Mouse (Mus musculus): ENCODE measurements around the gene Bmp4. TPM values are rescaled to one million over a fixed set of nuclear protein-coding genes. Genes with fewer than 3 reads are reported as not detected.
A peak's percentile ranks its signal among the peaks of the same experiment; 100 is the strongest.

Bmp4 gene
- polyA plus RNA-seq, 1 experiment from 2014 or later = 15.1 TPM

DNA sequence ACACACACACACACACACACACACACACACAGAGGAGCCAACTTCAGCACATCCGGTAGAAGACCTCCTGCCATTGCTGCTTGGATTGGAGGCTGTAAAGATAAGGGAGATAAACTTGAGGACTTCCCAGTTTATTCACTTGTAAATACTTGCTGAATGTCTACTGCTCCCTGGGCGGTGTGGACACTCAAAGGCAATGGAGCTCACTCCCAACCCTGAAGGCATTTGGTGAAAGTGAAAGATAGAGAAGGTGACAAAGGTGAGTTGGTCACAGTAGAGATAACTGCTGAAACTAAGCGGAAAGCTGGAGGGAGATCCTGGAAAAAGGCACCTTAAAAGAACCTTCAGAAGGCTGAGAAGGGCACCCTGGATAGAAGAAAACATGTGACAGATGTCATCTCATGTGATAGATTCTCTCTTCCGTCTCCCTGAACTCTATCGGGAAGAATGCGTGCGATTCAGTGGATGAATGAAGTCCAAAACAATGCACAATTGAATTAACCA is 22.1 kb upstream of the Bmp4 start:
- no peak overlapping the region for H3K4me3 ChIP-seq (ENCODE audit: low read depth, low read length)
- no peaks in the 10 kb centered on the region for H3K4me1 ChIP-seq (replicated peaks; ENCODE audit: control insufficient read depth, insufficient read depth, low read length)
- H3K9me3 ChIP-seq (ENCODE audit: control insufficient read depth, low read length) = no peaks in the 10 kb centered on the region
- no peak for DNase-seq (ENCODE audit: low spot score)
- H3K36me3 ChIP-seq (ENCODE audit: control insufficient read depth, insufficient read depth, low read length) = no peaks in the 10 kb centered on the region
- no peak overlapping the region for H3K4me2 ChIP-seq (ENCODE audit: low read depth, low read length, severe bottlenecking)
- no peaks in the 10 kb centered on the region for H3K27me3 ChIP-seq (ENCODE audit: control insufficient read depth, insufficient read depth, low read length)
- ATAC-seq (replicated peaks; ENCODE audit: low FRiP score) = no peak
- H3K9ac ChIP-seq (ENCODE audit: low read length) = no peak overlapping the region
- no peak overlapping the region for H3K27ac ChIP-seq (ENCODE audit: low read depth, low read length)
- 79% methylated on average over 7 of the region's 7 CpGs for WGBS

DNA sequence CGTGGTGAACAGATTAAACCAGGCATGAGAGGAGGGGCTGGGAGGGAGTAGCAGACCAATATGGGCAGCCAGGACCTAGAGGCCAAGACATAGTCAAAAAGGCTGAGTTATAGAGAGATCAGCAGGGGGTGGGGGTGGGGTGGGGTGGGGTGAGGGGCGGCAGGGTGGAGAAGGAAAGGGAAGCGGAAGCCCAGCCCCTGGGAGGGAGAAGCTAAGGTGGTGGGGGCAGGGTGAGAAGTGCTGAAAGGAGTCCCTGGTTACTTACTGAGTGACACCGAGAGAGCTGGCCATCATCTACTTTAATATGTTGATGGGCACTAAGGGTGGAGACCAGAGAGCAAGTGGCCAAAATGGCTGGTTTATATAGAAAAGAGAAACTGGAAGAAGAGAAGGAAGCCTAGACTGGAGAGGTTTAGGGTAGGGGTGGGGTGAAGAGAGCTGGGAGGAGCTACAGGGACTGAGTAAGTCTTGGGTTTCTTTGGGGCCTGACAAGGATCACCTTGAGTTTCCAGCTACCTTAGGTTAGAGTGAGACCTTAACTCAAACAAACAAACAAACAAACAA is 20.2 kb upstream of the Bmp4 start:
- no peak overlapping the region for H3K4me3 ChIP-seq (ENCODE audit: low read depth, low read length)
- no peak overlapping the region for H3K9ac ChIP-seq (ENCODE audit: low read length)
- 60% methylated on average over 4 of the region's 4 CpGs for WGBS
- H3K27me3 ChIP-seq (ENCODE audit: control insufficient read depth, insufficient read depth, low read length) = no peaks in the 10 kb centered on the region
- ATAC-seq (replicated peaks; ENCODE audit: low FRiP score) (no peak), DNase-seq (ENCODE audit: low spot score) (no peak)
- no peak overlapping the region for H3K4me2 ChIP-seq (ENCODE audit: low read depth, low read length, severe bottlenecking)
- no peak overlapping the region for H3K27ac ChIP-seq (ENCODE audit: low read depth, low read length)
- no peaks in the 10 kb centered on the region for H3K36me3 ChIP-seq (ENCODE audit: control insufficient read depth, insufficient read depth, low read length)
- H3K9me3 ChIP-seq (ENCODE audit: control insufficient read depth, low read length) = no peaks in the 10 kb centered on the region
- H3K4me1 ChIP-seq (replicated peaks; ENCODE audit: control insufficient read depth, insufficient read depth, low read length) = no peaks in the 10 kb centered on the region

DNA sequence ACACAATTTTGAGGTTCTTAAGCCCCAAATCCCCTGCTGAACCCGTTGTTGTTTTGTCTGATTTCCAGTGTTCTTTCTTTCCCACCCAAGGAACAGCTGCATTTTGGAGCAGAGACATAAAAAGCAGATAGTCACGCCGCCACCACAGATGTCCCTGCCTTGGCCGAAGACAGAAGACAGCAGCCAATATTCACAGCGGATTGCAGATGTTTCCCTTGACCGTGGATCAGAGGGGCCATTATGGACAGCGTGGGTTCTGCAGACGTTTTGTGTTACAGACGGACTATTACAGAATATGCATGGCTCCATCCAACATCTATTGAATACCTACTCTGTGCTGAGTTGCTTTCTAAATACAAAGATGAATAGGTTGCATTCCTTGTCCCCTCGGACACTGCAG is 18.5 kb upstream of the Bmp4 start:
- ATAC-seq (replicated peaks; ENCODE audit: low FRiP score) (no peak), DNase-seq (ENCODE audit: low spot score) (no peak)
- no peak overlapping the region for H3K9ac ChIP-seq (ENCODE audit: low read length)
- no peaks in the 10 kb centered on the region for H3K4me1 ChIP-seq (replicated peaks; ENCODE audit: control insufficient read depth, insufficient read depth, low read length)
- no peaks in the 10 kb centered on the region for H3K9me3 ChIP-seq (ENCODE audit: control insufficient read depth, low read length)
- H3K27ac ChIP-seq (ENCODE audit: low read depth, low read length) = no peak overlapping the region
- H3K4me3 ChIP-seq (ENCODE audit: low read depth, low read length) = no peak overlapping the region
- no peaks in the 10 kb centered on the region for H3K36me3 ChIP-seq (ENCODE audit: control insufficient read depth, insufficient read depth, low read length)
- no peak overlapping the region for H3K4me2 ChIP-seq (ENCODE audit: low read depth, low read length, severe bottlenecking)
- no peaks in the 10 kb centered on the region for H3K27me3 ChIP-seq (ENCODE audit: control insufficient read depth, insufficient read depth, low read length)
- WGBS = 83% methylated on average over 10 of the region's 10 CpGs

DNA sequence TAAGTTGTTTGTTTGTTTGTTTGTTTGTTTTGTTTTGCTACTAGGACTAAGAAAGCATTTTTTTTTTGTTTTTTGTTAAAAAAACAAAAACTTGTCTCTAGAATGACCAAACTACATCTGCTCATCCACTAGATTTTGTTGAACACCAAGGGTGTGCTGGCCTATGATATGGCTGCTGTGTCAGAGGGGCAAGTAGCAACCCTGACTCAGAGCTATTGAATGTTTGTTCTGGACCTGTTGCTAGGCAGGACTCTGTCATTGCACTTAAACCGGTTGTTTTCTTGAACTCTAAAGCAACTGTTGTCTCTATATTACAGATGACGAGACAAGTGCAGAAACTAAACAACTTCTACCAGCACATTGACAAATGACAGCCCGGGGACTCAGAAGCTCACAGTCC is 17.9 kb upstream of the Bmp4 start:
- Histone ChIP-seq H3K4me2 (ENCODE audit: low read depth, low read length, severe bottlenecking) (no peak overlapping the region), H3K4me3 (ENCODE audit: low read depth, low read length) (no peak overlapping the region), H3K9ac (ENCODE audit: low read length) (no peak overlapping the region), H3K9me3 (ENCODE audit: control insufficient read depth, low read length) (no peaks in the 10 kb centered on the region), H3K27me3 (ENCODE audit: control insufficient read depth, insufficient read depth, low read length) (no peaks in the 10 kb centered on the region), H3K36me3 (ENCODE audit: control insufficient read depth, insufficient read depth, low read length) (no peaks in the 10 kb centered on the region), H3K4me1 (replicated peaks; ENCODE audit: control insufficient read depth, insufficient read depth, low read length) (no peaks in the 10 kb centered on the region), H3K27ac (ENCODE audit: low read depth, low read length) (no peak overlapping the region)
- 97% methylated on average over 3 of the region's 3 CpGs for WGBS
- DNase-seq (ENCODE audit: low spot score) (no peak), ATAC-seq (replicated peaks; ENCODE audit: low FRiP score) (no peak)

DNA sequence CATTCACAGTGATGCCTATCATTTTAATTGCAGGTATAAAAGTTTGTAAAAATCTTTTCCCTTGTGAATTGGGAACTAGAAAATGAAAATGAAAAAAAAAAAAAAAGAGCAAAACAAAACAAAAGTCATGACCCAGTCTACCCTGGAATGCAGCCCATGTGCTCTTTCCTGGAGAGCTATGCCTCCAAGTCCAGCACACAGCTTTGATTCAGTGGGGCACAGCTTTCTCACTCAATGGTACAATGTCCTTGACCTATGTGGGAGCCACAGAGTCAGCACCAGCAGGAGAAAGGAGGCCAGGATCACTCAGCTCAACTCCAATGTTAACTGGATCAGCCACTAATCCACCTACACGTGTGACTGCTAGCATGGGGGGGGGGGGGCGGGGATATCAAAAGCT is 9.5 kb upstream of the Bmp4 start:
- no peak for ATAC-seq (replicated peaks; ENCODE audit: low FRiP score)

DNA sequence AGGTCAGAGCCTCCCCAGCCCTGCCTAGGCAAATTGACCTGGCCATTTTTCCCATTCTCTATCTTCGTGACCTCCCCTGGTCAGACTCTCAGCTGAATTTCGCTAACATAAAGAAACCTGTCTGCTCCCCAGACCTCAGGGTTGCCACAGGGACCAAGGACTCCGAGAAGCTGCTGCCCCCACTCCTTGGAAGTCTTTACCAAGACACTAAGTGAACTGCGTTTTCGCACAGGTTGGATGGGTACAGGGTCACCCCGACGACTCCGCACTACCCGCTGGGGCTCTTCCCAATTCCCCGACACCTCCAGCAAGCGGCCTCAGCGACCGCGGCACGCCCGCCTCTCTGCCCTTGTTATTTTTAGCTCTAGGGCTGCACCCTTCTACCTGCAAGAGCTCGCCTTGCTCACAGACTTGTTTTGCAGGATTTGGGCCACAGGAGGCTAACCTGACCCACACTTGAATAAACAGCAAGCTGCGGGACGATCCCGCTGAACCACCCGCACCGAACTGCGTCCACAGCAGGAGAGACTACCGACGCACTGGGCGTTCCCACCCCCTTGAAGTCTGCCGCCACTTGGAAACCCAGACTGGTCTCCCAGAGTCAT is 7.7 kb upstream of the Bmp4 start:
- H3K9me3 ChIP-seq (ENCODE audit: control insufficient read depth, low read length) = no peaks in the 10 kb centered on the region
- WGBS = 1% methylated on average over 27 of the region's 27 CpGs
- peak overlapping the region; percentile 15 for H3K4me3 ChIP-seq (ENCODE audit: low read depth, low read length)
- no peak for ATAC-seq (replicated peaks; ENCODE audit: low FRiP score)
- H3K36me3 ChIP-seq (ENCODE audit: control insufficient read depth, insufficient read depth, low read length) = no peaks in the 10 kb centered on the region
- no peak overlapping the region for H3K27ac ChIP-seq (ENCODE audit: low read depth, low read length)
- H3K27me3 ChIP-seq (ENCODE audit: control insufficient read depth, insufficient read depth, low read length) = peaks cover 26% of the 10 kb centered on the region
- no peak for DNase-seq (ENCODE audit: low spot score)
- peak overlapping the region; percentile 27; the same call in 1 of the 2 replicates for H3K9ac ChIP-seq (ENCODE audit: low read length)
- H3K4me1 ChIP-seq (replicated peaks; ENCODE audit: control insufficient read depth, insufficient read depth, low read length) = no peaks in the 10 kb centered on the region
- H3K4me2 ChIP-seq (ENCODE audit: low read depth, low read length, severe bottlenecking) = peak overlapping the region; percentile 47

More for the DNA sequence above, 9.5 kb upstream of the Bmp4 start:
- 72% methylated on average over 2 of the region's 2 CpGs for WGBS
- Histone ChIP-seq H3K9ac (ENCODE audit: low read length) (no peak overlapping the region), H3K4me2 (ENCODE audit: low read depth, low read length, severe bottlenecking) (no peak overlapping the region), H3K4me1 (replicated peaks; ENCODE audit: control insufficient read depth, insufficient read depth, low read length) (no peaks in the 10 kb centered on the region), H3K4me3 (ENCODE audit: low read depth, low read length) (no peak overlapping the region), H3K36me3 (ENCODE audit: control insufficient read depth, insufficient read depth, low read length) (no peaks in the 10 kb centered on the region), H3K27me3 (ENCODE audit: control insufficient read depth, insufficient read depth, low read length) (peaks cover 24% of the 10 kb centered on the region), H3K27ac (ENCODE audit: low read depth, low read length) (no peak overlapping the region), H3K9me3 (ENCODE audit: control insufficient read depth, low read length) (no peaks in the 10 kb centered on the region)
- no peak for DNase-seq (ENCODE audit: low spot score)

DNA sequence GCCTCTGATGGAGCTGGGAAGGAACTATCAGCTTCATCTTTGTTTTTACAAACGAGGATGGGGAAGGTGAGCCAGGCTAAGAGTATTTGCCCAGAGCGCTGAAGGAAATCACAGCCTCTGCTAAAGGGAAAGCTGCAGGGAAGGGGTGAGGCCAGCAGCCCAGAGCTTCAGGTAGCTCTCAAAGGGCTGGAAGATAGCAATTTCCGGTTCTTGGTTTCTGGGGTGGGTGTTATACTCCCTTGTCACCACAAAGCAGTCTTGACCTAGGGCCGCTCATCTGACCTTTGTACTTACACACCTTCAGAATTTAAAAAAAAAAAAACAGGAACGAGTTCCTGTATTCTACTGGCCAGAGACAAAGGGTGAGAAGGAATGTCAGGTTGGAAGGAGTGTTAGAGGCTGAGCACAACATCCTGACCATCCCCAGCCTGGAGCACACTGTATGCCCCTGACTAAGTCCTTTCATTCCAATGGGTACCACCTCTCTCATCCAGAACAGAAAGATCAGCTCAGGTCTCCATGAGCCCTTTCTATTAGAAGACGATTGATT is 1.2 kb upstream of the Bmp4 start:
- 47% methylated on average over 6 of the region's 6 CpGs for WGBS
- no peak for ATAC-seq (replicated peaks; ENCODE audit: low FRiP score)
- H3K36me3 ChIP-seq (ENCODE audit: control insufficient read depth, insufficient read depth, low read length) = no peaks in the 10 kb centered on the region
- no peak overlapping the region for H3K9ac ChIP-seq (ENCODE audit: low read length)
- no peak overlapping the region for H3K4me2 ChIP-seq (ENCODE audit: low read depth, low read length, severe bottlenecking)
- no peak for DNase-seq (ENCODE audit: low spot score)
- H3K9me3 ChIP-seq (ENCODE audit: control insufficient read depth, low read length) = no peaks in the 10 kb centered on the region
- peaks cover 47% of the 10 kb centered on the region for H3K27me3 ChIP-seq (ENCODE audit: control insufficient read depth, insufficient read depth, low read length)
- no peak overlapping the region for H3K27ac ChIP-seq (ENCODE audit: low read depth, low read length)
- no peak overlapping the region for H3K4me3 ChIP-seq (ENCODE audit: low read depth, low read length)
- H3K4me1 ChIP-seq (replicated peaks; ENCODE audit: control insufficient read depth, insufficient read depth, low read length) = peaks cover 5% of the 10 kb centered on the region; the same call in 1 of the 2 replicates

DNA sequence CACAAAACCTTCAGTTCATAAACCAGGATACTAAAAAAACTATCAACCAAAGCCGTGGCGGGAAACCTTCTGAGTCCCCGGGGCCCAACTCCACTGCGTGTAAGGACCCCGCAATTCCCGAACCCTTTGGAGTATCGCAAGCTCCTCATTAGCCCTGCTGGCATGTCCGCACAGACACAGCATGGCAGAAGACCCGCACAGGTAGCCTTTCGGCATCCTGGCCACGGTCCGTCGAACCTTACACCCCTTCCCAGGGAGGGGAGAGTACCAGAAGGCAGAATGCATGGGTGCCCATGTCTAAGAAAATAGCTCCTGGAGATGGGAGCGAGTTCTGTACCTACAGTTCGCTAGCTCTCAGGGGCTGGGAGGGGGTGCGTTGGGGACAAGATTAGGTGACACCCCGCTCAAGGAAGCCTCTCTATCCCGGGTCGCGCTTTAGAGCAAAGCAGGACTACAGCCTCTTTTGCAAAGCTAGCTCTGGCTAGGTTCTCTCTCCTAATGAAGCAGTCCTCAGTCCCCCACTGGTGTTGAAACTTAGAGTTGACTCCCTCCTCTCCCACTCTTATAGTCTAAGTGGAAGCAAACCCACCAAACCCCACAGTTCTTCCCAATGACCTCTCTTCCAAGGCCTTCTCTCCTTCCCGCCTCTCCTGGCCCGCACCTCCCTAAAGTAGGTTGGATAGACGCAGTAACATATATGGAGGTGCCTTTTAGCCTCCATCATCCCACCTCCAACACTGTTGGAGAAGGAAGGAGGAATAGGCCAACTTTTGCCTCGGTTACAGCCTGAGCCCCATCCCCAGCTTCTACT is 826 bp downstream of the Bmp4 start:
- no peak for DNase-seq (ENCODE audit: low spot score)
- Histone ChIP-seq H3K4me1 (replicated peaks; ENCODE audit: control insufficient read depth, insufficient read depth, low read length) (peaks cover 9% of the 10 kb centered on the region; the same call in 1 of the 2 replicates), H3K36me3 (ENCODE audit: control insufficient read depth, insufficient read depth, low read length) (no peaks in the 10 kb centered on the region), H3K27me3 (ENCODE audit: control insufficient read depth, insufficient read depth, low read length) (peaks cover 59% of the 10 kb centered on the region), H3K9ac (ENCODE audit: low read length) (peak overlapping the region; percentile 35), H3K4me3 (ENCODE audit: low read depth, low read length) (peak overlapping the region; percentile 46), H3K4me2 (ENCODE audit: low read depth, low read length, severe bottlenecking) (peak overlapping the region; percentile 44), H3K27ac (ENCODE audit: low read depth, low read length) (no peak overlapping the region), H3K9me3 (ENCODE audit: control insufficient read depth, low read length) (no peaks in the 10 kb centered on the region)
- WGBS = 5% methylated on average over 24 of the region's 24 CpGs
- ATAC-seq (replicated peaks; ENCODE audit: low FRiP score) = no peak

Data from forebrain, embryonic 11.5 days (tissue).